Mouse (Mus musculus) R1 (cell line): ENCODE measurements around the gene 4930519P11Rik.

Source experiments
- DNase-seq: peaks from one replicate; pipeline ENCODE4 v3.0.0-alpha.2; 2018; ENCODE audit warnings: low read depth, low spot score

4930519P11Rik gene

GRCm38 (mm10) chr2:154584931-154585601, 28.2 kb downstream of the 4930519P11Rik start:
- DNase-seq, result no peak

- no peak for DNase-seq
These were observed 29.0 kb downstream of the 4930519P11Rik start for GRCm38 (mm10) chr2:154583906-154584872.

- peak; percentile 72 for DNase-seq
These were observed 31.8 kb downstream of the 4930519P11Rik start for GRCm38 (mm10) chr2:154581421-154581820.

- no peak for DNase-seq
These were observed 32.7 kb downstream of the 4930519P11Rik start for GRCm38 (mm10) chr2:154580586-154580985.

GRCm38 (mm10) chr2:154577744-154578067, 35.5 kb downstream of the 4930519P11Rik start:
- DNase-seq, result no peak

GRCm38 (mm10) chr2:154576876-154577743, 36.1 kb downstream of the 4930519P11Rik start:
- DNase-seq, result no peak

GRCm38 (mm10) chr2:154574271-154574670, 39.0 kb downstream of the 4930519P11Rik start:
- no peak for DNase-seq

GRCm38 (mm10) chr2:154572996-154573395, 40.2 kb downstream of the 4930519P11Rik start:
- DNase-seq, result no peak

GRCm38 (mm10) chr2:154571976-154572375, 41.3 kb downstream of the 4930519P11Rik start:
- no peak for DNase-seq

GRCm38 (mm10) chr2:154571266-154571665, 42.0 kb downstream of the 4930519P11Rik start:
- DNase-seq, result peak; percentile 56

- DNase-seq, result no peak
These were observed 42.6 kb downstream of the 4930519P11Rik start for GRCm38 (mm10) chr2:154570666-154571065.

- peak; percentile 96 for DNase-seq
These were observed 43.4 kb downstream of the 4930519P11Rik start, which contains the start of gene E2f1 for GRCm38 (mm10) chr2:154569836-154570286. TSS of gene E2f1 (minus strand) at chr2:154569892.

GRCm38 (mm10) chr2:154569071-154569748, 44.0 kb downstream of the 4930519P11Rik start:
- DNase-seq, result peak; percentile 84

GRCm38 (mm10) chr2:154568329-154569070, 44.7 kb downstream of the 4930519P11Rik start:
- DNase-seq, result peak; percentile 77

- DNase-seq, result no peak
These were observed 45.5 kb downstream of the 4930519P11Rik start for GRCm38 (mm10) chr2:154567766-154568165.

GRCm38 (mm10) chr2:154566641-154567040, 46.6 kb downstream of the 4930519P11Rik start:
- DNase-seq, result no peak

GRCm38 (mm10) chr2:154565562-154565961, 47.7 kb downstream of the 4930519P11Rik start:
- no peak for DNase-seq

- no peak for DNase-seq
These were observed 49.5 kb downstream of the 4930519P11Rik start for GRCm38 (mm10) chr2:154563612-154564170.
